ENCODE assay signal across 8 mouse cellular contexts in genomic region chr1:185331364-185331763, GRCm38 (mm10). TPM values are rescaled to one million over a fixed set of nuclear protein-coding genes. Genes with fewer than 3 reads are reported as not detected.
DNase-seq lines count a peak whose midpoint lies in the region; ATAC-seq lines count a peak whose summit lies in the region.

No protein-coding gene starts in this region.

- no peaks in the 10 kb centered on the region for H3K9me3 ChIP-seq in heart, embryonic 16.5 days (replicated peaks; ENCODE audit: control insufficient read depth, low read length)
- no peaks in the 10 kb centered on the region for H3K9me3 ChIP-seq in hindbrain, embryonic 12.5 days (replicated peaks)
- H3K9me3 ChIP-seq in midbrain, embryonic 14.5 days (ENCODE audit: control insufficient read depth, low read length) = no peaks in the 10 kb centered on the region

- intact Hi-C loops in heart, postnatal 14 days (cut with DNase I) = no loop called here

- peak overlapping the region; percentile 60 for H3K4me3 ChIP-seq in heart, embryonic 16.5 days (ENCODE audit: low read length)
- no peak overlapping the region for H3K4me3 ChIP-seq in hindbrain, embryonic 12.5 days
- H3K4me3 ChIP-seq in midbrain, embryonic 14.5 days (replicated peaks; ENCODE audit: low read depth, low read length) = peak overlapping the region; percentile 74

- 52% methylated on average over 5 of the region's 5 CpGs for WGBS in heart, embryonic 16.5 days
- 51% methylated on average over 5 of the region's 5 CpGs for WGBS in hindbrain, embryonic 12.5 days
- WGBS in midbrain, embryonic 14.5 days = 56% methylated on average over 5 of the region's 5 CpGs

- no peaks in the 10 kb centered on the region for H3K27me3 ChIP-seq in heart, embryonic 16.5 days (ENCODE audit: control insufficient read depth, insufficient read depth, low read length)
- no peaks in the 10 kb centered on the region for H3K27me3 ChIP-seq in hindbrain, embryonic 12.5 days
- no peaks in the 10 kb centered on the region for H3K27me3 ChIP-seq in midbrain, embryonic 14.5 days (ENCODE audit: control insufficient read depth, insufficient read depth, low read length)

- H3K4me2 ChIP-seq in heart, embryonic 16.5 days (ENCODE audit: low read depth, low read length) = peak overlapping the region; percentile 76
- H3K4me2 ChIP-seq in hindbrain, embryonic 12.5 days (replicated peaks) = peak overlapping the region; percentile 69
- peak overlapping the region; percentile 76 for H3K4me2 ChIP-seq in midbrain, embryonic 14.5 days (ENCODE audit: low read length)

- H3K4me1 ChIP-seq in heart, embryonic 16.5 days (ENCODE audit: control insufficient read depth, insufficient read depth, low read length) = peaks cover 28% of the 10 kb centered on the region
- peaks cover 24% of the 10 kb centered on the region for H3K4me1 ChIP-seq in hindbrain, embryonic 12.5 days
- peaks cover 23% of the 10 kb centered on the region for H3K4me1 ChIP-seq in midbrain, embryonic 14.5 days (ENCODE audit: control insufficient read depth, insufficient read depth, low read length)

- H3K36me3 ChIP-seq in heart, embryonic 16.5 days (ENCODE audit: control insufficient read depth, insufficient read depth) = no peaks in the 10 kb centered on the region
- H3K36me3 ChIP-seq in hindbrain, embryonic 12.5 days = peaks cover 7% of the 10 kb centered on the region
- peaks cover 10% of the 10 kb centered on the region for H3K36me3 ChIP-seq in midbrain, embryonic 14.5 days (ENCODE audit: control insufficient read depth, insufficient read depth, low read length)

- no peak for DNase-seq in heart, postnatal 14 days
- DNase-seq in NIH3T3 (ENCODE audit: low read depth) = peak; percentile 36
- no peak for DNase-seq in midbrain, embryonic 14.5 days
- DNase-seq in spleen, adult 18-20 months = no peak
- no peak for DNase-seq in ovary, postnatal 36 days (ENCODE audit: low spot score)
- no peak for DNase-seq in layer of hippocampus, adult 9-10 months (ENCODE audit: low spot score)

- H3K27ac ChIP-seq in heart, embryonic 16.5 days (ENCODE audit: low read length) = no peak overlapping the region; the same call in 1 of the 2 replicates
- H3K27ac ChIP-seq in hindbrain, embryonic 12.5 days = no peak overlapping the region
- no peak overlapping the region for H3K27ac ChIP-seq in midbrain, embryonic 14.5 days (replicated peaks; ENCODE audit: low read depth, low read length)

- ATAC-seq in heart, embryonic 16.5 days (replicated peaks; ENCODE audit: extremely low read depth, insufficient read depth, low FRiP score) = no peak
- no peak for ATAC-seq in hindbrain, embryonic 12.5 days (ENCODE audit: low FRiP score)
- ATAC-seq in midbrain, embryonic 14.5 days (ENCODE audit: low FRiP score, low TSS enrichment) = no peak

- 0 out of 2 replicates have a peak overlapping the region, but pooled peaks have one; percentile 74 for H3K9ac ChIP-seq in heart, embryonic 16.5 days (ENCODE audit: low read length)
- H3K9ac ChIP-seq in hindbrain, embryonic 12.5 days = no peak overlapping the region
- no peak overlapping the region; the same call in 1 of the 2 replicates for H3K9ac ChIP-seq in midbrain, embryonic 14.5 days (replicated peaks; ENCODE audit: low read length)

RNA-seq across cellular contexts. Expression of gene Bpnt1, which starts 0.6 kb away (rescaled TPM):
- 26.9 and 33.6 TPM in 2 replicates for polyA plus RNA-seq in heart, embryonic 16.5 days (2015; fragmentation: Nextera tagmentation; extraction: Ambion mirVana)
- total RNA-seq in heart, postnatal 14 days (2021) = 10 to 100 TPM; 25.4 to 28.9 TPM
- polyA plus RNA-seq in hindbrain, embryonic 12.5 days (2016; fragmentation: Nextera tagmentation; extraction: Ambion mirVana) = 32.5 and 34.2 TPM in 2 replicates
- 27.2 and 29.0 TPM in 2 replicates for polyA plus RNA-seq in midbrain, embryonic 14.5 days (2014; fragmentation: Nextera tagmentation; extraction: Ambion mirVana)

RNA-seq across cellular contexts. Expression of gene Iars2, which starts 2.2 kb away (rescaled TPM):
- 40.5 and 42.6 TPM in 2 replicates for polyA plus RNA-seq in heart, embryonic 16.5 days (2015; fragmentation: Nextera tagmentation; extraction: Ambion mirVana)
- total RNA-seq in heart, postnatal 14 days (2021) = 10 to 100 TPM; 68.3 to 69.7 TPM
- 24.7 and 25.0 TPM in 2 replicates for polyA plus RNA-seq in hindbrain, embryonic 12.5 days (2016; fragmentation: Nextera tagmentation; extraction: Ambion mirVana)
- polyA plus RNA-seq in midbrain, embryonic 14.5 days (2014; fragmentation: Nextera tagmentation; extraction: Ambion mirVana) = 14.0 and 22.3 TPM in 2 replicates

RNA-seq across cellular contexts. Expression of gene Eprs, which starts 31.5 kb away (rescaled TPM):
- 95.8 and 104 TPM in 2 replicates for polyA plus RNA-seq in heart, embryonic 16.5 days (2015; fragmentation: Nextera tagmentation; extraction: Ambion mirVana)
- total RNA-seq in heart, postnatal 14 days (2021) = 10 to 100 TPM; 67.6 to 69.2 TPM
- polyA plus RNA-seq in hindbrain, embryonic 12.5 days (2016; fragmentation: Nextera tagmentation; extraction: Ambion mirVana) = 136 and 148 TPM in 2 replicates
- polyA plus RNA-seq in midbrain, embryonic 14.5 days (2014; fragmentation: Nextera tagmentation; extraction: Ambion mirVana) = 129 and 150 TPM in 2 replicates
